Mouse (Mus musculus): ENCODE data around the gene Greb1. TPM values are rescaled to one million over a fixed set of nuclear protein-coding genes. Genes with fewer than 3 reads are reported as not detected.

Gene Greb1
- polyA plus RNA-seq, 1 experiment from 2014 or later, result 2.5 TPM

DNA sequence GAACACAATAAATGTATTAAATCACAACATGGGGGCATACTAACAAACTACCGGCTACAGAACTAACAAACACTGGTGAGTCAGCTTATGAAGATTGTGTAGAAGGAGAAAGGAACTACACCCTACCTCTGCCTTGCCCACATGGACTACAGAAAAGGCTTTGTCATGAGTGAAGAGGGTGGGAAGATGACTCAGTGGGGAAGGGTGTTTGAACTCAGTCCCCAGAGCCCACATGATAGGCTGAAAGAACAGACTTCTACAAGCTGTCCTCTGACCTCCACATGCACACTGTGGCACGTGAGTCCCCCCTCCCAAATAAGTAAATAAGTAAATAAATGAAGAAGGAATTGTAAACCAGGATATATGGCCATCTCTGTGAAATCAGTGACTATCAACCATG, 21.5 kb downstream of the Greb1 start:
- Histone ChIP-seq H3K9ac (replicated peaks; ENCODE audit: low read length) (no peak overlapping the region), H3K9me3 (ENCODE audit: control insufficient read depth, low read length) (no peaks in the 10 kb centered on the region), H3K4me3 (replicated peaks; ENCODE audit: low read depth, low read length) (no peak overlapping the region), H3K36me3 (ENCODE audit: control insufficient read depth, insufficient read depth, low read length) (no peaks in the 10 kb centered on the region), H3K4me2 (ENCODE audit: low read length) (no peak overlapping the region), H3K4me1 (ENCODE audit: control insufficient read depth, insufficient read depth, low read length) (no peaks in the 10 kb centered on the region), H3K27ac (replicated peaks; ENCODE audit: low read depth, low read length) (no peak overlapping the region), H3K27me3 (ENCODE audit: control insufficient read depth, insufficient read depth, low read length) (no peaks in the 10 kb centered on the region)
- DNase-seq (no peak), ATAC-seq (ENCODE audit: low FRiP score, low TSS enrichment) (no peak)
- 65% methylated on average over 2 of the region's 2 CpGs for WGBS

DNA sequence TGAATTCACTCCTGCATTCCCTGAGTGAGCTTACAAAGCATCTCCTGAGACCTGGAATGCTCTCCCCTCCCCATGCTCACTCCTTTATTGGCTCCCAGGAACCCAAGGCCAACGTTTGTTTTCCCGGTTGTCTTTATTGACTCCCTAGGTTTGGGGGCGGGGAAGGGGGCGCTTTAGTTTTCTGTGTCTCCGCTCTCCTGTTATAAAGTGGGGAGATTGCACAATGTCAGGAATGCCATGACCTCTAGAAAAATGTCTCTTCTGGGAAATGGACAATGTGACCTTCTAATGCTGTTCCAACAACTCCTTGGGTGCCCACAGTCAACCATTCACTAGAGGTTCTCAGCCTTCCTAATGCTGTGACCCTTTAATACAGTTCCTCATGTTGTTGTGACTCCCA, 22.2 kb downstream of the Greb1 start:
- Histone ChIP-seq H3K27ac (replicated peaks; ENCODE audit: low read depth, low read length) (no peak overlapping the region), H3K36me3 (ENCODE audit: control insufficient read depth, insufficient read depth, low read length) (no peaks in the 10 kb centered on the region), H3K27me3 (ENCODE audit: control insufficient read depth, insufficient read depth, low read length) (no peaks in the 10 kb centered on the region), H3K9me3 (ENCODE audit: control insufficient read depth, low read length) (no peaks in the 10 kb centered on the region), H3K4me2 (ENCODE audit: low read length) (no peak overlapping the region), H3K9ac (replicated peaks; ENCODE audit: low read length) (no peak overlapping the region), H3K4me1 (ENCODE audit: control insufficient read depth, insufficient read depth, low read length) (no peaks in the 10 kb centered on the region), H3K4me3 (replicated peaks; ENCODE audit: low read depth, low read length) (no peak overlapping the region)
- ATAC-seq (ENCODE audit: low FRiP score, low TSS enrichment) (no peak), DNase-seq (no peak)
- WGBS, result 78% methylated on average over 5 of the region's 5 CpGs

DNA sequence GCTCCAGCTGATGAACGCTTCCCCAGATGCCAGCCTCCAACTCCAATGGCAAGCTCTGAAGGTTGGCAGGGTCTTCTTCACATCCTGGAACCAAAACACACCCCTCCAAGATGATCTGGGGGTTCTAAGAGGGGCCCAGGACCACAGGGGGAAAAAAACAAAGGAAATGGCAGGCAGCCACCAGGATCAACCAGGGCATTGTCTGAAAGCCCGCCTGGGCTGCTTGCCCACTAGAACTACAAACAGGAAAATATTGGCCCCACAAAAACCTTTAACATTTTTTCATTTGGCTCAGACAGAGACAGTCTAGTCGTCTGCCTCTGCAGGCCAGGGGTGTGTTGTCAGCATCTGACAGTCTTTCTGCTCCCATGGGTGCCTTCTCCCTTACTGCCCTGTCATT, 25.3 kb downstream of the Greb1 start:
- WGBS, result 80% methylated on average over 3 of the region's 3 CpGs
- Histone ChIP-seq H3K4me1 (ENCODE audit: control insufficient read depth, insufficient read depth, low read length) (no peaks in the 10 kb centered on the region), H3K36me3 (ENCODE audit: control insufficient read depth, insufficient read depth, low read length) (no peaks in the 10 kb centered on the region), H3K9ac (replicated peaks; ENCODE audit: low read length) (no peak overlapping the region), H3K9me3 (ENCODE audit: control insufficient read depth, low read length) (no peaks in the 10 kb centered on the region), H3K4me3 (replicated peaks; ENCODE audit: low read depth, low read length) (no peak overlapping the region), H3K27me3 (ENCODE audit: control insufficient read depth, insufficient read depth, low read length) (no peaks in the 10 kb centered on the region), H3K27ac (replicated peaks; ENCODE audit: low read depth, low read length) (no peak overlapping the region), H3K4me2 (ENCODE audit: low read length) (no peak overlapping the region)
- DNase-seq (no peak), ATAC-seq (ENCODE audit: low FRiP score, low TSS enrichment) (no peak)

DNA sequence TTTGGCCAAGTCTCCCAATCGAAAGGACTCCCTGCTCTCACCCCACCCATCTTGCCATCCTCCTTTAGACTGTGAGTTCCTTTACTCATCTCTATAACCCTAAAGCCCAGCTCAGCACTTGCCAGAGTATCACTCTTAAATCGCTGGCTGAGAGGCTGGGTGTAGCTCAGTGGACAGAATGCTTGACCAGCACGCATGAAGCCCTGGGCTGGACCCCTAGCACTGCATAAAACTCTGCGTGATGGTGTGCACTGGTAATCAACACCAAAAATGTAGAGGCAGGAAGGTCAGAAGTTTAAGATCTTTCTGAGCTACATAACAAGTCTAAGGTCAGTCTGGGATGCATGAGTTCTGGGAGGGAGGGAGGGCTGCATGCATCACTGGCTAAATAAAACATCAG, 26.1 kb downstream of the Greb1 start:
- DNase-seq (no peak), ATAC-seq (ENCODE audit: low FRiP score, low TSS enrichment) (no peak)
- Histone ChIP-seq H3K36me3 (ENCODE audit: control insufficient read depth, insufficient read depth, low read length) (no peaks in the 10 kb centered on the region), H3K4me3 (replicated peaks; ENCODE audit: low read depth, low read length) (no peak overlapping the region), H3K27ac (replicated peaks; ENCODE audit: low read depth, low read length) (no peak overlapping the region), H3K27me3 (ENCODE audit: control insufficient read depth, insufficient read depth, low read length) (no peaks in the 10 kb centered on the region), H3K4me1 (ENCODE audit: control insufficient read depth, insufficient read depth, low read length) (no peaks in the 10 kb centered on the region), H3K9me3 (ENCODE audit: control insufficient read depth, low read length) (no peaks in the 10 kb centered on the region), H3K4me2 (ENCODE audit: low read length) (no peak overlapping the region), H3K9ac (replicated peaks; ENCODE audit: low read length) (no peak overlapping the region)
- WGBS, result 96% methylated on average over 4 of the region's 4 CpGs

DNA sequence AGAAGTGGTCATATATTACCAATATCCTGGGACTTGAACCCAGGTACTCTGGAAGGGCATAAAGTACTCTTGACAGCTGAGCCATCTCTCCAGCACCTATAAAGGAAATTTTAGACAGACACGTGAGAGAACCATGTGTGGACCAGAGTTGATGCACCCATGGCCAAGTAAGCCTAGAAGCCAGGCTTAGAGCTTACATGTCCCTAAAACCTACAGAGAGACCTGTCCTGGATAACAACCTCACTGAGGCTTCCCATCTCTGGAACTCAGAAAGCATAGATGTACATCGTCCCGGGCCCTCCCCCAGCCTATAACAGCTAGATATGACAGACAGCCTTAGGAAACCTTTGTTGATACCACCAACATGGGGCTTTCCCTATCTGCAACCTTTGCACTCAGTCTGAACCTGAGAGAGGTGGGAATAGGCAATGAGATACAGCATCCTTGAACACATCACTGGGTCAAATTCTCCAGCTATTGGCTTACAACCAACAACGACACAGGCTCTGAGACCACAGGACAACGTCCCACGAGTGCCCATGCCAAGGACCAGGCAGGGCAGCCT, 31.0 kb downstream of the Greb1 start:
- no peaks in the 10 kb centered on the region for H3K4me1 ChIP-seq (ENCODE audit: control insufficient read depth, insufficient read depth, low read length)
- no peaks in the 10 kb centered on the region for H3K27me3 ChIP-seq (ENCODE audit: control insufficient read depth, insufficient read depth, low read length)
- no peak overlapping the region for H3K4me2 ChIP-seq (ENCODE audit: low read length)
- ATAC-seq (ENCODE audit: low FRiP score, low TSS enrichment) (no peak), DNase-seq (no peak)
- no peak overlapping the region for H3K4me3 ChIP-seq (replicated peaks; ENCODE audit: low read depth, low read length)
- H3K9me3 ChIP-seq (ENCODE audit: control insufficient read depth, low read length), result no peaks in the 10 kb centered on the region
- no peak overlapping the region for H3K9ac ChIP-seq (replicated peaks; ENCODE audit: low read length)
- H3K27ac ChIP-seq (replicated peaks; ENCODE audit: low read depth, low read length), result no peak overlapping the region
- WGBS, result 93% methylated on average over 6 of the region's 6 CpGs
- H3K36me3 ChIP-seq (ENCODE audit: control insufficient read depth, insufficient read depth, low read length), result no peaks in the 10 kb centered on the region

DNA sequence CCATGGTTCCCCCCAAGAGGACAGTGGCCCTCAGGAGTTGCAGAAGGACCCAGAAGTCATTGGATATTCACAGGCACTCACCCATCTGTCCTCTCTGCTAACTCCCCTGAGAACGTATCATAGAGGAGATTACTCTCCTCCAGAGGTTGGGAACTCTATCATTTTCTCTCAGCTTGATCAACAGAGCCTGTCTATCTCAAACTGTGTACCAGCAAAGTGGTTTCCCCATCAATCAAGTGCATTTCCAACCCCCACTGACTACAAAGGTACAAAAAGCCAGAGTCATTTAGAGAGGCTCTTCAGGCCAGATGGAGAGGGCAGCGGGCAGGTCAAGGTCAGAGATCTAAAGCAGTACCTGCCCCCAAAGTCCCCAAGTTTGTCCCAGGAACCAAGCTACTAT, 32.0 kb downstream of the Greb1 start:
- 89% methylated on average over 2 of the region's 2 CpGs for whole genome bisulfite sequencing
- Histone ChIP-seq H3K4me2 (ENCODE audit: low read length) (no peak overlapping the region), H3K4me3 (replicated peaks; ENCODE audit: low read depth, low read length) (no peak overlapping the region), H3K4me1 (ENCODE audit: control insufficient read depth, insufficient read depth, low read length) (no peaks in the 10 kb centered on the region), H3K27me3 (ENCODE audit: control insufficient read depth, insufficient read depth, low read length) (no peaks in the 10 kb centered on the region), H3K27ac (replicated peaks; ENCODE audit: low read depth, low read length) (no peak overlapping the region), H3K9ac (replicated peaks; ENCODE audit: low read length) (no peak overlapping the region), H3K9me3 (ENCODE audit: control insufficient read depth, low read length) (no peaks in the 10 kb centered on the region), H3K36me3 (ENCODE audit: control insufficient read depth, insufficient read depth, low read length) (no peaks in the 10 kb centered on the region)
- ATAC-seq (ENCODE audit: low FRiP score, low TSS enrichment) (no peak), DNase-seq (no peak)

DNA sequence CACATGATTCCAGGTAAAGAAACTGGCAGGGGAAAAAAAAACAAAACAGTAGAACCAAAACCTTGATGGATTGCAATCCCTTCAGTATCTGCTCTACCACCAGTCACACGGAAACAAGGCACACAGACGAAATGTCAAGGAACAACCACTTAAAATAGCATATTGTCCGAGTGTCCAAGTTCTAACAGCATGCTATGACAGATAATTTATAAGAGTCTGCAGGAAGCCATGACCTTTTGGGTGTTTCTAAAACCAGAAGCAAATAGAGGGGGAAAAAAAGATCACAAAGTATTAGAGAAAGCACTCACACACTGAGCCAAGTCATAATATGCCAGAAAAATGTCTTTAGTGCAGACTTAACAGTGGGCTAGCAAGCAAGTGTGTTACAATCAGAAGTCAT, 32.4 kb downstream of the Greb1 start:
- whole genome bisulfite sequencing, result 83% methylated on average over 3 of the region's 3 CpGs
- H3K27ac ChIP-seq (replicated peaks; ENCODE audit: low read depth, low read length), result no peak overlapping the region
- DNase-seq, result no peak

DNA sequence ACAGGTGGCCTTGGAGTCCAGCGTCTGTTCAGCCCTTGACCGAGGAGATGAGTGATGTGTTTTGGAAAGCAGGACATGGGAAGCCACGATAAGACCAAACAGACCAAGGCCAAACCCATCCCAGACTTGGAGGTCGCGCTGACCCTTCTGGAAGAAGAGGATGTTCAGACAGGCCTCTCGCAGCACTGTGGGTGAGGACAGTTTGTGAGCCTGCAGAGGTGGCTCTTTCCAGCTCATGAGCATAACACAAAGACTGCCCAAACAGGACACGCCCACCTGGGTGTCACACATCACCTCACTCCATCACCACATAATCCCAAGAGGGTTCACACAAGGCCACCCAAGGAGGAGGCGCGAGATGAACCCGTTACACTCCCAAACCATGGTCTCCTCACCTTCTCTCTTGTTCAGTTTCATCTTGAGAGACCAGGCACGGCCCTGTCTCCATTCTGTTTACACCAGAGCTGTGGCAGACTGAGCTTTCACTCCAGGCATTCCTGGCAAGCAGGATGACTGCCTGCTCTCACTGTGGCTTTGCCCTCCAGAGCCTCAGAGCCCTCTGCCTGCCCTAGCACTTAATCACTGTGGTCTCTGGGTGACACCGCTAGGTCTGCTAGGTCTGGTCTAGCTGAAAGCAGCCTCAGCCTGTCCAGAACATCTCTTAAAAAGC, 35.8 kb downstream of the Greb1 start:
- no peak overlapping the region for H3K4me3 ChIP-seq (replicated peaks; ENCODE audit: low read depth, low read length)
- WGBS, result 79% methylated on average over 12 of the region's 12 CpGs

More for the DNA sequence above, 32.4 kb downstream of the Greb1 start:
- H3K9ac ChIP-seq (replicated peaks; ENCODE audit: low read length), result no peak overlapping the region
- no peaks in the 10 kb centered on the region for H3K27me3 ChIP-seq (ENCODE audit: control insufficient read depth, insufficient read depth, low read length)
- H3K4me3 ChIP-seq (replicated peaks; ENCODE audit: low read depth, low read length), result no peak overlapping the region
- no peaks in the 10 kb centered on the region for H3K4me1 ChIP-seq (ENCODE audit: control insufficient read depth, insufficient read depth, low read length)
- no peaks in the 10 kb centered on the region for H3K9me3 ChIP-seq (ENCODE audit: control insufficient read depth, low read length)
- H3K4me2 ChIP-seq (ENCODE audit: low read length), result no peak overlapping the region
- ATAC-seq (ENCODE audit: low FRiP score, low TSS enrichment), result no peak
- H3K36me3 ChIP-seq (ENCODE audit: control insufficient read depth, insufficient read depth, low read length), result no peaks in the 10 kb centered on the region

DNA sequence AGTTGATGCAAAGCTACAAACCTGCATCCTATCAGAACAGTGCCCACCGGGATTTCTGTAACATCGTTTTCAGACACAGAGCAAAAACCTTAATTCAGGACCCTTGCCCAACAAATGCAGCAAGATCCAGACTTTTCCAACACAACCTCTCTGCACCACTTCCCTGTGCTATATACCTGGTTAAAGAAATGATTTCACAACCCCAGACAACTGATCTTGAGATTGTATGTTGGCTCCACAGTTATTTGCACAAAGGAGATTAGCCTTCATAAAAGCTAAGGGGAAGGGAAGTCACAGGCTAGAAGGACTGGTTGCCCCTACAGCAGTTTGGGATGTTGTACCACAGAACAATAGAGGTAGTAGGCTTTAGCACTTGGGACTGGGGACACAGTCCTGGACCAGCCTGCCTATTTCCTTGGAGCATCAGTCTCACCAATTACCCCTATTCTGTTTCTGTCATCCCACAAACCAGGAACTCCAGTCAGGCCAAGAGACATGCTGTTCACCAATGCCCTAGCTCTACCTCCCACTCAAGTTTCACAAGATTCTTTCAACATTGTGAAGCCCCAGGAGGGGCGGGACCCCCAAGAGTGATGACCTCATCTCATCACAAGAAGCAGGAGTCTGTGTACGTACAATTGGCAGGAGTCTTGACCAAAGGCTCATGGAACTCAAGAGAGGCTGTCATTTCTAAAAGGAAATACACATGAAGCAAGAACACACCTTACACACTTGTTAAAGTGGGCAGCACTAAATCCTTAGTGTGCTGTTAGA, 36.9 kb downstream of the Greb1 start:
- no peak overlapping the region for H3K4me2 ChIP-seq (ENCODE audit: low read length)
- H3K4me1 ChIP-seq (ENCODE audit: control insufficient read depth, insufficient read depth, low read length), result no peaks in the 10 kb centered on the region
- no peaks in the 10 kb centered on the region for H3K27me3 ChIP-seq (ENCODE audit: control insufficient read depth, insufficient read depth, low read length)
- no peak overlapping the region for H3K27ac ChIP-seq (replicated peaks; ENCODE audit: low read depth, low read length)
- H3K4me3 ChIP-seq (replicated peaks; ENCODE audit: low read depth, low read length), result no peak overlapping the region
- DNase-seq (no peak), ATAC-seq (ENCODE audit: low FRiP score, low TSS enrichment) (no peak)
- no peaks in the 10 kb centered on the region for H3K9me3 ChIP-seq (ENCODE audit: control insufficient read depth, low read length)
- no peak overlapping the region for H3K9ac ChIP-seq (replicated peaks; ENCODE audit: low read length)
- no peaks in the 10 kb centered on the region for H3K36me3 ChIP-seq (ENCODE audit: control insufficient read depth, insufficient read depth, low read length)
- 84% methylated on average over 4 of the region's 4 CpGs for WGBS

More for the DNA sequence above, 35.8 kb downstream of the Greb1 start:
- no peak for ATAC-seq (ENCODE audit: low FRiP score, low TSS enrichment)
- Histone ChIP-seq H3K27ac (replicated peaks; ENCODE audit: low read depth, low read length) (no peak overlapping the region), H3K9me3 (ENCODE audit: control insufficient read depth, low read length) (no peaks in the 10 kb centered on the region), H3K9ac (replicated peaks; ENCODE audit: low read length) (no peak overlapping the region), H3K4me2 (ENCODE audit: low read length) (no peak overlapping the region), H3K4me1 (ENCODE audit: control insufficient read depth, insufficient read depth, low read length) (no peaks in the 10 kb centered on the region), H3K27me3 (ENCODE audit: control insufficient read depth, insufficient read depth, low read length) (no peaks in the 10 kb centered on the region), H3K36me3 (ENCODE audit: control insufficient read depth, insufficient read depth, low read length) (no peaks in the 10 kb centered on the region)
- DNase-seq, result no peak
